Mouse (Mus musculus) embryo, embryonic 9.5 days (tissue): ENCODE data around the gene Unc119b.
"Not testable (repeated sequence)": the region's sequence is repeated elsewhere in the genome, so short reads cannot be mapped to it uniquely, and the experiment has no call there.

ENCODE experiments used
- DNase-seq: peaks from one replicate; pipeline ENCODE4 v3.0.0-alpha.2; 2017; ENCODE audit errors: extremely low spot score

The Unc119b gene

DNA sequence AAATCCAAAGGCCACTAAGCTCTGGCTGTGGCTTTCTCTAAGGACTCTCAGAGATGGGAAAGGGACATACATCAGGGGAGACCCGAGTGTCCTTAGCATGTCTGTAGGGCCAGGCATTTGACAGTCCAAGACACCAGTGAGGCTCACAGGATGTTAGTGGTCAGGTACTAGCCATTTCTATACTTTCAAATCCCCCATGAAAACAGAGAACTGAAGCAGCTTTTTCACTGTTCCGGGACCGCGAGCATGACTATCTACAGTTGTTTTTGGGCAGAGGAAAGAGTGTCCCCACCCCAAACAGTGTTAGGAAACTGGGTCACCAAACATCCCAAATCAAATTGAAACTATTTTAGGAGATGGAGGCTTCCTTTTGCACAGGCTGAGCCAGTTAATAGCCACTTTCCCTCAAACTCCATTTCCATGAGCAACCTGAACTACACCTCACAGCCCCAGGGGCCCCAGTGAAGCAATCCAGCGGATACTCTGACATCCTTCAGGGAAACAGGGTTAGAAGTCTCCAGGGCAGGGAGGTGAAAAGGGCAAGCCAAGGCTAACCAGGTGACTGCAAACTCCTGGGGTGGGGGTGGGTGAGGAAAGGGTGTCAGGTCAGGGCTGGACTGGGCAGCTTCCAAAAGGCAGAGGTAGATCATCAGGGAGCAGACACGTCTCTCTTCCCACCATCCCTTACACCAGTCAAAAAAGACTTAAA is 1.3 kb downstream of the Unc119b start:
- no peak for DNase-seq

DNA sequence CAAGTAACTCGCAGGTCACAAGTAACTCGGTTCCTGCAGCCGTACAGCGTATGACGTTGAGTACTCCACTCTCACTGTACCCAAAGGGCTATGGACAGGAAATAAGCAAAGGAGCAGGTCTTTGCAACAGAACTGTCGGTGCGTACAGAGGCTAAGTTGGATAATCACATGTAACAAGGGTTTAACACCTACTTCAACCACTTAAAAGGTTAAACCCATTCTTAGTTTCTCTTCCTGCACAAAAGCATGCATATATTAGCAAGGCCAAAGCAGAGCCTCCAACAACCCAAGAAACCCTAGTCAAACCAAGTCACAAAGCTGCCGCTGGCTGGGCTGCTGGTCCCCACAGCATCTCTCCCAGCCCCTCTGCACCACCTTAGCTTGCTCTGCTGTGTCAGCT is 2.3 kb downstream of the Unc119b start:
- DNase-seq, result no peak

DNA sequence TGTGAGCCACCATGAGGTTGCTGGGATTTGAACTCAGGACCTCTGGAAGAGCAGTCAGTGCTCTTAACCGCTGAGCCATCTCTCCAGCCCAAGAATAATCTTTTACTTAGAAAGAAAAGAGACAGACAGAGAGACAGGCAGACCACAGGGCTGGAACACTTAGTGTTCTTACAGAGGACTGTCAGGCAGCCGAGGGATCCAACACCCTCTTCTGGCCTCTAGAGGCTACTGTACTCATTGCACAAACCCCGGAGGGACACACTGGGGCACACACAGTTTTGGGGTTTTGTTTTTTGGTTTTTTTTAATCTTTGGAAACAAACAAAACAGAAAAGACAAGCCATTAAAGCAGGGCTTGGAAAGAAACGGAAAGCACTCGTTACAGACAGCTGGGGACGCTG is 5.4 kb downstream of the Unc119b start:
- DNase-seq, result no peak

DNA sequence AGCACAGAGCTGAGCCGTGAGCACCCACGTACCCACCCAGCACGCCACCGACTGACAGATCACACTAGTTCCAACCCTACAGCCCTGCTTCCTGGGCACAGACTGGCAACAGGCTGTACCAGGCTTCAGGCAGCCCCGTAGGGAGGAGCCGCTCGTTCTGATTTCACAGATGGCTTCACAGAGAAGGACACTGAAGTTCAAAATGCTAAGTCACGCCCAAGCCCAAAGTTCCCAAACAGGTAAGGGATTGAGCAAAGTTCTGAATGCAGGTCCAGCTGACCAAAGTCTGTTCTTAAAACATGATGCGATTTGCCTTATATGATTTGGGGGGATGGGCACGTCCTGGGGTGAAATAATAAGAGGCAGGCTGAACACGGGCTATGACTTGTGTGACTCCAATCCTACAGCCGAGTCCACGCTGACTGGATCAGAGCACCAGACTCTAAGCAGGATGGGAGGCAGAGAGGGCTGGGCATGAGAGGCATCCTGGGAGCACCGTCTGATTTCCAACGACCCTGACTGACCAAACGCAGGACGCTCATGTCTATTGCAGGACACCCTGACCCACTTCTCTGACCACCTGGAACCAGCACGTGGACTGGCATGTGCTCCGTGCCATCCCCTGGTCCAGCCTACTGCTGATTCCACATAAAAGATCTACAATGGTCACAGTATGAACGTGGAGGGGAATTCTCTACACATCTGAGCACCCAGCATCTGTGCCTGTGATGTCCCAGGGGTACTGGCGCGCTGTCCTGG is 7.2 kb downstream of the Unc119b start:
- no peak for DNase-seq

DNA sequence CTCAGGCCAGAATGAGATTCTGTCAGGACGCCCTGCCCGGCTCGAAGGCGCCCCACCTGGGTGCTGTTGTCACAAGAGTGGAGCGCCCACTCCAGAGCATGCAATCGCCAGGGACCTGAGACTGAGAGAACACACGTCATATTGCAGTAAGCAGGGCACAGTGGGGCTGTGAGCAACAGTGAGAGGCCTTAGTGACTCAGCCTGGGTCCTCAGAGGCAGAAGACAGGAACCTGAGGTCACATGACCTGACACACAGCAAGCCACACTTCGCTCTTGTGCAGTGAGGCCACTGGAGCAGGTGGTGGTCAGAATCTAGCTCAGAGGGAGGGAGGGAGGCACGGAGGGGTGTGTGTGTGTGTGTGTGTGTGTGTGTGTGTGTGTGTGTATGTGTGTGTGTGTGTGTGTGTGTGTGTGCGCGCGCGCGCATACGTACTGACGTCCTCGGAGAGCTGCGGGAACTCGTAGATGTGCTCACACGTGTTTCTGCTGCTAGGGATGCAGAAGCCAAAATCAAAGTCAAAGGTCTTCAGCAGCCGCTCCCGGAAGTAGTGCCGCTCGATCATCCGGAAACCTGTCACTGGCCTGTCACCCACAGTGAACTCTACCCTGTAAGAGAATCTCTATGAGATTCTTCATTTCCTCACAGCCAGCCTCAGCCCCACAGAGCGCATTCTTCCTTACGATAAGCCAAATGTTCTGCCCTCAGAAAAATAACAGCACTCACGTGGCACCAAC is 8.0 kb downstream of the Unc119b start:
- DNase-seq, result no peak

DNA sequence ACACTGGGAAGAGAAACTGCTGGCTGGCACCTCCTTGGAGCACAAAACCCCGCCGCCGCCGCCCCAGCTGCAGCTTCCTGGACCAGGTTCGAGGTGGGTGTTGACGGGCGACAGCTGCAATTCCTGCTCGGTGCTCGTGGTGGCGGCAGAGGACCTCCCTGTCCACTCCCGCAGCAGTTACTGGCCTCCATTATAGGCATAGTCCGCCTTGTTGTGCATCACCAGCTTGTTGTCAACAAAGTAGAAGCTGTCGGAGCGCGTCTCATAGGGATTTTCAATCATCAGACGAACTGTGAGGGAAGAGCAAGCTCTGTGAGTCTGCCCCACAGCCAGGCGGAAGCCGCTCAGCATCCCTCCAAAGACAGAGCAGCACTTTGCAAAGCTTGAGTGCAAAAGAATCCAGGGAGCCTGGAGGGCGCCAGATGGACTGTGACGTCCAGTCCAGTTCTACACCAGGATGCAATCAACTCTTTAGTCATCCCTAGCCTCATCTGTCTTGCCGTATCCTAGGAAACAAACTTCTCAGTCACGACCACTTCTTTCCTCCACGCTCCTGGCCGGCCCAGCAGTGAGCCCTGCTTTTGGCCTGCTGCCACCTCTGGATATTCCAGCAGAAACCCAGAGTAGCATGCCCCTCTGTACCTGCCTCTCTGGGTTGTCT is 9.4 kb downstream of the Unc119b start:
- peak; percentile 78 for DNase-seq

DNA sequence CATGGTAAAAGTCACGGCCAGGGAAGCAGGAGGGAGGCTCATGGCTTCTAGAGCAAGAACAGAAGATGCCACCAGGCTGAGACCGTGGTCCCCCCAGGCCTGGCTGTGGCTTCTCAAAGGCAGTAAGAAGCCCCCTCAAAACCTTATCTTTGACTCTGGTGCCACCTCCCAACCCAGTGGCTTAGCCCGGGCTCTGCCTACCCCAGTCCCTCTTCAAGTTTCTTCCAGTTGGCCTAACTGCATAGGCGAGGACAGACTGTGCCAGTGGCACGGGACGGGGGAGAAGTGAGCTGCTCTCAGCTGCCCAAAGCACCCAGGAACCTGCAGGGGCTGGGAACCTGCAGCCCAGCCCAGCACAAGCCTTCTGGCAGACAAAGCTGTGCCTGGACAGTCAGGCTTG is 10.1 kb downstream of the Unc119b start:
- DNase-seq, result no peak

DNA sequence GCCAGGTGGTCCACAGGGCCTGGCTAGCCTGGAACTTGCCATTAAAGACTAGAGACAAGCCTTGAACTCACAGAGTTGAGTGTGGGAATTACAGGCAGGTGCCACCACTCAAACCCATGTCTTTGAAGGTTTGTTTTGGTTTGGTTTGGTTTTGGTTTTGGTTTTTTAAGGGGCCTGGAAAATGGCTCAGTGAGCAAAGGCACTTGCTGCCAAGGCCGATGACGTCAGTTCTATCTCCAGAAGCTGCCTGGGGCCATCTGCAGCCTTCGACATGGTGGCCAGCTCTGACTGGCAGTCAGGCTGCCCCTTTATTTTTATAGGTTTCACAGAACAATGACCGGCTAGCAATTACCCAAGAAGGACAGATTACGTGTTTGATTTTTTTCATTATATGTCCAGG is 13.8 kb downstream of the Unc119b start:
- DNase-seq, result no peak

DNA sequence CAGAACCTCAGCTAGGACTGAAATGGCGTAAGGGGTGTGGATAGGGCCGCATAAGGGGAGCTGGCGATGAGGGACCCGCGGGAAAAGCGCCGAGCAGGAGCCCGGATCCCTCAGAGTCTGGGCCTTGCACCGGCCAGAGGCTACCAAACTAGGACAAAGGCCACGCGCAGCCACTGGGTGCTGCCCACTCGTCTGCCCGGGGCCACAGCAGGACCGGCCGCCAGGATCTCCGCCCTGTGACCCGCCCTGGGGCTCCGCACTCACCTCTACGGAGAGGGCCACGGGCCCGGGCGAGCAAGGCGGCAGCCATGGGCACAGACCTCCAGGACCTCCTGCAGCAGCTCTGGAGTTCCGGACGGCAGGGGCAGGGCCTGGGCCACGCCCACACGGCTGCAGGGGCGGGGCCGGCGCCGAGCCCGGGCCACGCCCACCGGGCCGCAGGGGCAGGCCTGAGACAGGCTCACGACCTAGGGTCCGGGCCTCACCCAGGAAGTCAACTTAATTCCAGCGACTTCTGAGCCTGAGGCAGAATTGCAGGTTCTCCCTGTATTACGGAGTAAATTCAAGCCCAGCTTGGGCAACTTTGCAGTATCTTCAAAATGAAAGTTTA is 15.7 kb downstream of the Unc119b start, which contains the start of gene Acads:
TSS of gene Acads (minus strand) at position 386 of the 610 bp plus-strand sequence.
- peak; percentile 92 for DNase-seq

DNA sequence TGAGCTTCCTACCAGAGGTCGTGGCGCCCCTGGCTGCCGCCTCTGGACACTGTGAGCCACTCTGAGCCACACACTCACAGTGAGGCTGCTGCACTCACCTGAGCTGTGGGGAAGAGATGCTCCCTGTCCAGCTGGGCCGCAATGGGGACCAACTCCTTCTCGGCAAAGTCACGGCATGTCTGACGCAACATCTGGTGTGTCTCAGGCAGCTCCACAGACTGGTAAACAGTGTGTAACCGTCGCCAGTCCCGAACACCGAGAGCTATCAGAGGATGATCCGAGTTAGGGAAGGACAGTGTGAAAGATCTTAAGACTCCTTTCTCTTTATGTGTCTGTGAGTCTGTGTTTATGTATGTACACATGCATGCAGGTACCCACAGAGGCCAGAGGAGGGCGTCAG is 17.3 kb downstream of the Unc119b start:
- no peak for DNase-seq

DNA sequence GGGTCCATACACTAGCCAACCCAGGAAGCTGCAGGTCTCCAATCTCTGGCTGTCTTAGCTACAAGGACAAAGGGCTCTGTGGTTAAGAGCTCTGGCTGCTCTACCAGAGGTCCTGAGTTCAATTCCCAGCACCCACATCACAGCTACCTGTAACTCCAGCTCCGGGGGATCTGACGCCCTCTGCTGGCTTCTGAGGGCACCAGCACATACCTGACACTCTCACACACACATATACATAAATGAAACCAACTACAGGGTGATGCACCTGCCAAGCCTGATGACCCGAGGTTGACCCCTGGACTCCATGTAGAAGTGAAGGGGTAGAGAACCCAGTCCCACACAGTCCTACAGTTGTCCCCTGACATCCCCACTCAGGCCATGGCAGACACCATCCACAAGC is 18.3 kb downstream of the Unc119b start:
- DNase-seq, result no peak

DNA sequence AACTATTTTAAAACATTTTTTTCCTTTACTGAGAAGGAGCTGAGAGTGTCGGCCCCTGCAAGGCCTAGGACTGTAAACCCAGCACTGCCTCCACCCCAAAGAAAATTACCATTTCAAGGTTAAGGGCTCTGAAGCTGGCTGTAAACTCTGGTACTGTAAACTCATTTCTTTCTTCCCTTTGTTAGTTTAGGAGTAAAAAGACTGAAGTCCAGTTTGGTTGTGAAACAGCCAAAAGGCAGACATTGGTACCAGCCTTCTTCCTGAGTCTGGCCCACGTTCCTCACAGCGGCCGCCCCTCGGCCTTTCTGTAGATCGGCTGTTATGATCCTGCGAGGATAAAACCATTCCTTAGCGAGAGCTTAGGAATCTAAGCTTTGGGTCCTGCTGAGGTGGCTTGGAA is 20.3 kb downstream of the Unc119b start:
- no peak for DNase-seq

DNA sequence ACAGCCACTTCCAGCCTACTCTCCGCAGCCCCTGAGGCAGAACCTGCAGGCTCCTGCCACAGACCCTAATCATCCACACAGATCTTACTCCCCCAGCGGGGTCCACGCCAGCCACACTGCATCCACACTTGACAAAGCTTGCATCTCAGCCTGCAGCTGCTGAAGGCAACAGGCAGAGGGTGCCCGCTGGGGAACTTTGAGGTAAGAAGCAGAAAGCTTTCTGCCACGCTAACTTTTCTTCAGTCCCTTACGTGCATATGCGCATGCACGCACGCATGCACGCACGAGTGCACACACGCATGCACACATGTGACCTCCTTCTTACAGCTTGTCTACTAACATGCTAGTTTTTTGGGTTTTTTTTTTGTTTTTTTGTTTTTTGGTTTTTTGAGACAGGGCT is 21.5 kb downstream of the Unc119b start:
- DNase-seq, result no peak

DNA sequence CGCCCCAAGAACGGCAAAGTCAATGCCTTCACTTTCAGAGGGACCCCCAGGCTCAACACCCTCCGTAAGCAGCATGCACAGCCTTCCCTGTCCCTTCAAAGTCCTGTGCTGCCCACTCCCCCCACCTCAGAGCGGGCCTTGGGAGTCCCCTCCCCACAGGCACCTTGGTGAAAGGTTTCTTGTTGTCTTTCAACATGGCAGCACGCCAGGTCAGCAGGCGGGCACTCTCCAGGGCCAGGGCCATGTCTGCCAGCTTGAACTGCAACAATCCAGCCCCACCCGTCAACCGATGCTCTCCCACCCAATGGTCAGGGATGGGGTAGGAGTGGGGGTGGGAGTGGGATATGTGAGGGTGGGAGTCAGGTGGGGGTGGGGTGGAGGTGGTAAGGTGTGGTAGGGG is 23.6 kb downstream of the Unc119b start:
- DNase-seq, result no peak

DNA sequence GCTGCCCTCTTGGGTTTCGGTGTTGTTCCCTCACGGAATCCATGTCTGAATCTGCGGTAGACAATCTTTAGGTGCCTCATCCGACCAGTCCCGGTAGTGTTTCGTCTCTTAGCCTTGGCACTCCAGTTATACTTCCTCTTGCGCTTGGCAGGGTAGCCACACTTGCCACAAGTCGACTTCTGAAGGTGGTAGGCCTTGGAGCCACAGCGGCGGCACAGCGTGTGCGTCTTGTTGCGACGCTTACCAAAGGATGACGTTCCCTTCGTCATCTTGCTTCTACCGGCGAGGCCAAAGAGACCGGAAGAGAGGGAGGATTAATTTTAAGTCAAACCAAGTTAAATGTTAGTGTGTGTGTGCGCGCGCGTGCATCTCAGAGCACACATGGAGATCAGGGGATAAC is 31.5 kb downstream of the Unc119b start:
- not testable (repeated sequence) for DNase-seq

DNA sequence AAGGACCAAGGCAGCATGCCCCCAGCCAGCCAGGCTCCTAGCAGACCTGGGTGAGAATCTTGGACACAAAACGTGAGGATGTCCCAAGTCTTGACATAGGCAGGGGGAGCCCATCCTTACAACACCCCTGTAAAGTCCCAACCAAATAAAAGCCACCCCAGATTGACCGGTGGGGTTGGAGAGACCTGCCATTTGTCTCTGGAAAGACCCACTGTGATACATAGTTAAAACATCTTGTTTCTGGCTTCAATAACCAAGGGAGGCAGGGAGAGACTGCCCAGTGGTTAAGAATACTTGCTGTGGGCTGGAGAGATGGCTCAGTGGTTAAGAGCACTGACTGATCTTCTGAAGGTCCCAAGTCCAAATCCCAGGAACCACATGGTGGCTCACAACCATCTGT is 32.5 kb downstream of the Unc119b start:
- DNase-seq, result no peak

DNA sequence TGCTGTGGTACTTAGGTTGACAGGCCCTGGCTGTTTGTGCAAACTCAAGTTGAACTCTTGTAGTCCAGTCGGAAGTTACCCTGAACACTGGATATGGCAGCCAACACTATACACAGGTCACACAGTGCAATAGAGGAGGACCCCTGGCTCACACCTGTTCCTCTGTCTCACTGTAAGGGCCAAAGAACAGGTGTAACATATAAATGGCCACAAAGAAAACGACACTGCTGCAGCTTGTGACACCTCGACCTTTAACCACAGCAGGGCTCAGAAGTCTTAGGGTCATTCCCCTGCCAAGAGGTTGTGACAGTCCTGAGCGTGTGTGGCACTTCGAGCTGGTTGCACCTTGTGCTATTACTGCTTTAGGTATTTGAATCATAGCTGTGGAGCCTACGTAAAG is 34.3 kb downstream of the Unc119b start:
- DNase-seq, result no peak

DNA sequence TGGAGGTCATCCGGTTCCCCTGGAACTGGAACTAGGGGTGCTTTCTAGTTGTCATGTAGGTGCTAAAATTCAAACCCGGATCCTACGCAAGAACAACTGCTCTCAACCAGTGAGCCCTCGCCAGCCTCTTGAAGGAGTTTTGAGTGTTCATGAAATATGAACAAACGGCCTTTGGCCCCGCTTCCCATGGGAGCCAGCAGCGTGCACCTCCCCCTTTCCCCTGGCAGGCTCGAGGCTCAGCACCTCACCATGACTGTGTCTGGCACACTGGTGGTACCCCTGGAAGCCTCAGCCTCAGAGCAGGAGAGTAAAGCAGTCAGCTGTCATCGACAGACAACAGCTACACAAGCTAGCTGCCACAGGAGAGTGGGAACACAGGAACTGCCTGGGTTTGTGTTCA is 34.8 kb downstream of the Unc119b start:
- DNase-seq, result no peak

DNA sequence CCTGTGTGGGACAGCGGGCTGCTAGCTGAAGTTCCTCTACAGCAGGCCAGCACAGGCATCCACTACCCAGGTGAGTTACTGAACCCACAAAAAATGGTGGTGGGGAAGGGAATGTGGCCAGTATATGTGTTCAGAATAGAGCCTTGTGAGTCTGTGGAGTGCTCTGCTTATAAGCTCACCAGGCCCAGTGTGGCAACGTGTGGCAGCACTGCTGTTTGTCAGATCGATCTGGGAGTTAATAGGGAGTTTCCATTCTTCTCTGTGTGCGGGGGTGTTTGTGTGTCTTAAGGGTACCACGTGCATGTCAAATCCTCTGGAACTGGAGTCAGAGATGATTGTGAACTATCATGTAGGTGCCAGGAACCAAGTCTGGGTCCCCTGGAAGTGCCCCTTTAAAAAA is 35.2 kb downstream of the Unc119b start:
- DNase-seq, result no peak

DNA sequence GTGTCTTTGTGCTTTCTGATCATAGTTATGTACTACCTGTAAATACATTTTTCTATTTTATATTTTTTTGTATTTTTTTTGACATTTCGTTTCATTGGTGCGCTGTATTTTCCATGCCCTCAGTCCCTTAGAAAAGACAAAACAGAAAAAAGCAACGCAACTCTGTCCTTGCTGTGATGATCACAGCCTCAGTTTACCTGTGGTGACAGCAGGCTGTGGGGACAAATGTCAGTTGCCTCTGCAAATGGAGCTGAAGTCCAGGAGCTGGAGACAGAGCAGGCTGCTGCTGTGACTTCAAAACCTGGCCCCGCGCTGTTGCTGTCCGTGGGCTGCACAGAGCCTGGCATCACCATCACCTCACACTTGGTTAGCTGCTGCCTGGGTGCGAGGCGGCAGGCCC is 36.6 kb downstream of the Unc119b start, which contains the start of gene Gm10401:
TSS of gene Gm10401 (minus strand) at position 101 of the 400 bp plus-strand sequence.
- no peak for DNase-seq

DNA sequence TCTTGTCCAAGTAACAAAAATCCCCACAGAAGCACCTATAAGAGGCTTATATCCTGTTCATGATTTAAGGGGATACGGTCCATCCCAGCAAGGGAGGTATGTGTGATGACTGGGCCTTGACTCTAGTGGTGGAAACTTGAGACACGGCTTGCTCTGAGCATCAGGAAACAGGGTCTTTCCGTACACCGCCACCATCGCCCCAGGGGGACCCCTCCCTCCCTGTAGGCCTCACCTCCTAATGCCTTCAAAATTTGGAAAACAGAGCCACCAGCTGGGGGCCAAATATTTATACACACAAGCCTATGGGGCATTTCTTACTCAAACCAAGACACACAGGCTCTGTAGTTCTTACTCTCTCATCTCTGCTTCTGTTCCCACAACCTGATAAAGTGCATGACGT is 43.0 kb downstream of the Unc119b start:
- DNase-seq, result no peak

DNA sequence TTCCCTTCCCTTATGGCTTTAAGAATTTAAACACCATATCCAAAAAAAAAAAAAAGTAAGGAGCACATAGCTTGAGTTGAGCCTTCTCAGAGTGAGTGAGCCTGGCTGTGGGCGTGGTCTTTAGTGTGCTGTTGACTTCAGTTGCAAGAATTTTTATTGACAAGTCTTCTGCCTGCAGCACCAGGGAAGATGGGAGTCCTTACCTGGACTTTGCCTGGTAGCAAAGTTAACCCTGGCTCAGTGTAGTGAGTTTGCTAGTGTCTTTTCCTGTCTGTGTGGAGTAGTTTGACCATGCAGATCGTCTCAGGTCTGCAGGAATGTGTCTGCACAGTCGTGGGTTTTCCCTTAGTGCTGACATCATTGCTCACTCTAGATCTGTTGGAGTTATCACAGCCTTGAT is 43.8 kb downstream of the Unc119b start:
- no peak for DNase-seq
